Mouse (Mus musculus) heart, embryonic 14.5 days (tissue): ENCODE data around the gene Ascl1. TPM values are rescaled to one million over a fixed set of nuclear protein-coding genes. Genes with fewer than 3 reads are reported as not detected.
A peak's percentile ranks its signal among the peaks of the same experiment; 100 is the strongest.

Experiments
- ATAC-seq: fragments of 200-750 bp; cut with Nextera tagmentation; 2 replicates; pipeline ENCODE4 v1.8.0; 2017; ENCODE audit warnings: low read depth, moderate TSS enrichment; ENCODE audit not compliant: insufficient number of reproducible peaks, insufficient read depth, low FRiP score
- H3K27ac ChIP-seq, 2 experiments: fragments of 200-500 bp in 1 of 2; fragments of 300-500 bp in 1 of 2; sonication (generic) in 1 of 2; replicated peaks in 1 of 2; 2 replicates each; pipeline ENCODE4 v1.5.1; 2012 to 2014; ENCODE audit warnings: low read depth in 2 of 2, low read length in 2 of 2, control low read depth in 1 of 2, mild to moderate bottlenecking in 1 of 2, mixed read lengths in 1 of 2; ENCODE audit not compliant: control insufficient read depth in 1 of 2, insufficient read depth in 1 of 2
- H3K27me3 ChIP-seq: fragments of 300-500 bp; sonication (generic); 2 replicates; pipeline ENCODE4 v1.6.1; 2014; ENCODE audit warnings: mild to moderate bottlenecking, low read length, control low read depth; ENCODE audit not compliant: control insufficient read depth, insufficient read depth
- H3K36me3 ChIP-seq: fragments of 300-500 bp; sonication (generic); 2 replicates; pipeline ENCODE4 v1.6.1; 2014; ENCODE audit warnings: mild to moderate bottlenecking, control low read depth, low read length, mixed read lengths; ENCODE audit not compliant: control insufficient read depth, insufficient read depth
- H3K4me1 ChIP-seq, 2 experiments: fragments of 200-500 bp in 1 of 2; fragments of 300-500 bp in 1 of 2; sonication (generic) in 1 of 2; 2 replicates each; pipeline ENCODE4 v1.6.1; 2012 to 2014; ENCODE audit warnings: low read length in 2 of 2, control low read depth in 1 of 2, mixed read lengths in 1 of 2; ENCODE audit not compliant: control insufficient read depth in 2 of 2, insufficient read depth in 2 of 2
- H3K4me2 ChIP-seq: fragments of 300-500 bp; sonication (generic); 2 replicates; pipeline ENCODE4 v1.6.1; 2014; ENCODE audit warnings: mild to moderate bottlenecking, low read length
- H3K4me3 ChIP-seq, 2 experiments: fragments of 200-500 bp in 1 of 2; fragments of 300-500 bp in 1 of 2; sonication (generic) in 1 of 2; 2 replicates each; pipeline ENCODE4 v1.5.1; 2012 to 2014; ENCODE audit warnings: low read length in 2 of 2, mild to moderate bottlenecking in 2 of 2, control low read depth in 1 of 2, low read depth in 1 of 2, moderate library complexity in 1 of 2; ENCODE audit not compliant: control insufficient read depth in 1 of 2, insufficient read depth in 1 of 2
- H3K9ac ChIP-seq: fragments of 300-500 bp; sonication (generic); 2 replicates; pipeline ENCODE4 v1.6.1; 2014; ENCODE audit warnings: mild to moderate bottlenecking, low read length
- H3K9me3 ChIP-seq: fragments of 300-500 bp; sonication (generic); 2 replicates; pipeline ENCODE4 v1.6.1; 2016; ENCODE audit warnings: low read length, control low read depth; ENCODE audit not compliant: control insufficient read depth
- WGBS: fragments of 180-500 bp; shearing (Covaris S2); extraction: QIAGEN DNeasy Blood & Tissue Kit; methylation state at CpG from one replicate; pipeline ENCODE4 v1.1.7; 2014; 5-methylcytosine and 5-hydroxymethylcytosine counted together
- polyA plus RNA-seq: library from polyadenylated mRNA; unstranded; fragments of >200 nt; fragmentation: Nextera tagmentation; extraction: Ambion mirVana; gene quantifications from 2 replicates; pipeline ENCODE4 v1.2.1, GENCODE M21; 2014

The Ascl1 gene
- polyA plus RNA-seq, 1 experiment from 2014 or later, result 0.36 TPM

DNA sequence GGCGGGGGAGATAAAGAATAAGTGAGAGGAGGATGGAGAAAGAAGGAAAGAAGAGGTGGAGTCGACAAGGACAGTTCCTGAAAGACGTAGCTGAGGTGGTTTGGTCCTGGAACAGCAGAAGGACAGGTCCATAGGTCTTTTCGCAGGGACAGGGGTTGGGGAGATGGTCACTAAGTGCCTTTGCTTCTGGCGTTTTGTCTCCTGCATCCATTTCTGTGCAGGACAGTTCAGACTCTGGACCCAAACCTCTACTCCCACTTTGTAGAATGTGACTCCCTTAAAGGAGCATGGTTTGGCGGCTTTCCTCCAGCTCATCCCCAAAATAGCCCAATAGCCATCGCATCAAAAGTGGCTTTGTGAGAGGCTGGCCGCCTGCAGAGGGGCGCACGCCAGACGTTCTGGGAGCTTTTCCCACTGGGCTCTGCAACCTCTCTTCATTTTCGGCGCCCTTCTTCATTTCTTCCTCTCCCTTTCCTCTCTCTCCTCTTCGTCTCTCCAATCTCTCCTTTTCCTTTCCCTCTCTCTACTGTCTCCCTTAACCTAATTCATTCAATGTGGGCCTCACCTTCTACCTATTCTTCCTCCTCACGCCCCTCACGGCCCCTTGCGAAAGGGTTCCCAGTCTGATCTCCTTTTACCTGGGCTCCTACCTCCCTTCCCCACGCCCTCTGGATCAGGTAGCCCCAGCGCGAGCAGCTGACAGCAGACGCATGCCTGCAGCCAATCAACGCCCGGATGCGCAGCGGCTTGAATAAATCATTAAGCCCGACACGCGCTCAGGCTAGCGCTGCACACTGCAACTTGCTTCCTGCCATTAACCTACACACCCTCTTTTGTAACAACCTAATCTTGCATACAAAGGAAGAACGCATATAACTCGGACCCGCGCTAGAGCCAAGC lies 7.5 kb downstream of the Ascl1 start:
- H3K9ac ChIP-seq, result no peak overlapping the region
- peak overlapping the region; percentile 10 to 13; a peak in 2 of 4 replicates for H3K4me3 ChIP-seq
- 2% methylated on average over 33 of the region's 33 CpGs for WGBS
- no peaks in the 10 kb centered on the region for H3K36me3 ChIP-seq
- H3K27ac ChIP-seq, result no peak overlapping the region
- ATAC-seq, result no peak
- H3K4me1 ChIP-seq, result peaks cover 5 to 9% of the 10 kb centered on the region in 2 experiments; a peak in 2 of 4 replicates
- peak overlapping the region; percentile 46 for H3K4me2 ChIP-seq
- peaks cover 72% of the 10 kb centered on the region for H3K27me3 ChIP-seq
- no peaks in the 10 kb centered on the region for H3K9me3 ChIP-seq

DNA sequence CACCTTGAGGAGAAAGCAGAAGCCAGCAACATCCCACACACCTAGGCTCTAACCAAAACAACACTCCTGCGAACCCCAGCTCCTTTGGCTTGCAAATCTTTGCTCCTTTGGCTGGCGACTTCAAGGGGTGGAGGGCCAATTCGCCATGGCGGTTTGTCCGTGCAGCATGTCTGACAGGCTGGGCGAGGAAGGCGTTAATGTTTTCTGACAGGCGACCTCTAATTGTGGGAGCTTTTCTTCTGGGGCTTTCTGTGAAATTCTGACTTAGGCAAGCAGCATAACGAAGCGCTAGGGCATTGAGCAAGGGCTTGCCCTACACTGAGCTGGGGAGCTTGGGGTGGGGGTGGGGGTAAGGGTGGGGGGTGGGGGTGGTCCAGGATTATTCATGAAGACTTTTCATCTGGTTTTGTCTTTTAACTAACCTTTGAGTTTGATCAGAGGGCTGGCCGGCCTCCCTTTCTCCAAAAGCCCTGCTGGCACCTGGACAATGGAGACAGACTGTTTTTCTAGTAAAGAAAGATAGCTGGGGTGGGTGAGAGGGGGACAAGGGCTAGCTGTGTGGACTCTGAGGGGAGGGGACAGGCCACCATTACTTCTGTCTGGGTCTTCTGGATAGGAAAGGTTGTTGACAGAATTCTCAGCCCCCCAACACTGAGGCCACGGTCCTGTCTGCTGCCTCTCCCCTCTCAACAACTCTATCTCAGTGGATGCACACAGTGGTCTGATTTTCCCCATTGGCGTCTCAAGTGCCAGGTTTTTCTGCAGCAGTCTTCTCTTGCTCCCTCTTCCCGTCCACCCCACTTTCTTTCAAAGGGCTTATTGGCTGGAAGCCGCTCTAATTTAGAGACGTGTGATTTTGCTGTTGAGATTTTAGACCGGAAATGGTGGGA lies 8.4 kb downstream of the Ascl1 start:
- Histone ChIP-seq H3K27me3 (peaks cover 63% of the 10 kb centered on the region), H3K36me3 (no peaks in the 10 kb centered on the region), H3K9ac (no peak overlapping the region), H3K27ac (no peak overlapping the region), H3K4me1 (peaks cover 5 to 9% of the 10 kb centered on the region in 2 experiments; a peak in 2 of 4 replicates), H3K9me3 (no peaks in the 10 kb centered on the region), H3K4me2 (no peak overlapping the region), H3K4me3 (no peak overlapping the region)
- ATAC-seq, result no peak
- WGBS, result 5% methylated on average over 17 of the region's 17 CpGs

DNA sequence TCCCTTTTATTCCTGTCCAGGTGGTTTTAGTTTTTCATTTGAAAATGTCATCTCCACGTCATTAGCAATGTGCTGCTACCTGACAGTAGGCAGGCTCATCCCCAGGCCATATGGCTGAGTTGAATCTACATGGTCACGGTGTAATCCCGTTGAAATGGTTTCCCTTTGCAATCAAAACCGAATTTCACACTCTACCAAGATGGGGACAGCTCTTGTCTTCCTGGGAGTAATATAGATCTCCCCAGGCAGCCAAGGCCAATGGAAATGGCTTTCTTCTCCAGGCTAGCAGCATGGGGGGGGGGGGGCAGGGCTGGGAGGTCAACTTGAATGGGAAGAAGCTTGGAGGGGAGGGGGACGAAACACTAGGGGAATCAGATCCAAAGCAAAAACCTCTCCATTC lies 15.6 kb downstream of the Ascl1 start:
- H3K4me1 ChIP-seq, result no peaks in the 10 kb centered on the region
- H3K4me3 ChIP-seq, result no peak overlapping the region
- H3K36me3 ChIP-seq, result no peaks in the 10 kb centered on the region
- H3K4me2 ChIP-seq, result no peak overlapping the region
- H3K27me3 ChIP-seq, result peaks cover 4% of the 10 kb centered on the region
- no peak for ATAC-seq
- H3K9me3 ChIP-seq, result no peaks in the 10 kb centered on the region
- no peak overlapping the region for H3K9ac ChIP-seq
- H3K27ac ChIP-seq, result no peak overlapping the region
- 55% methylated on average over 5 of the region's 5 CpGs for WGBS

DNA sequence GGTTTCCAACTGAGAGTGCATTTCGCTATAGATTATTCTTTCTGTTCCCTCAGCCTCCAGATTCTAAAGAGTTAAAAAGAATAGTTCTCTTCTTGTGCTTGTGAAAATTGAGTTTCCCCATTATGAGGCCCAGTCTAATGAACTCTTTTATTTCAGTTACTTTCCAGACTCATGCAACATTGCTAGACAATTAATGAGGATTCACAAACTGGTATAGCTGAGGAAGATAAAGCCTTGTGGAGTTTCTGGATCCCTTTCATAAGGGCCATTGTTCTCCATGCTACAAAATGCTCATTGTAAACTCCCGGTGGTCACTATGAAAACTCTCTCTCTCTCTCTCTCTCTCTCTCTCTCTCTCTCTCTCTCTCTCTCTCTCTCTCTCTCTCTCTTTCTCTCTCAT lies 18.5 kb downstream of the Ascl1 start:
- H3K27ac ChIP-seq, result no peak overlapping the region
- no peak overlapping the region for H3K4me2 ChIP-seq
- no peak overlapping the region for H3K9ac ChIP-seq
- ATAC-seq, result no peak
- WGBS, result 71% methylated on average over 2 of the region's 2 CpGs
- H3K4me3 ChIP-seq, result no peak overlapping the region
- H3K27me3 ChIP-seq, result no peaks in the 10 kb centered on the region
- no peaks in the 10 kb centered on the region for H3K36me3 ChIP-seq
- no peaks in the 10 kb centered on the region for H3K9me3 ChIP-seq
- no peaks in the 10 kb centered on the region for H3K4me1 ChIP-seq

DNA sequence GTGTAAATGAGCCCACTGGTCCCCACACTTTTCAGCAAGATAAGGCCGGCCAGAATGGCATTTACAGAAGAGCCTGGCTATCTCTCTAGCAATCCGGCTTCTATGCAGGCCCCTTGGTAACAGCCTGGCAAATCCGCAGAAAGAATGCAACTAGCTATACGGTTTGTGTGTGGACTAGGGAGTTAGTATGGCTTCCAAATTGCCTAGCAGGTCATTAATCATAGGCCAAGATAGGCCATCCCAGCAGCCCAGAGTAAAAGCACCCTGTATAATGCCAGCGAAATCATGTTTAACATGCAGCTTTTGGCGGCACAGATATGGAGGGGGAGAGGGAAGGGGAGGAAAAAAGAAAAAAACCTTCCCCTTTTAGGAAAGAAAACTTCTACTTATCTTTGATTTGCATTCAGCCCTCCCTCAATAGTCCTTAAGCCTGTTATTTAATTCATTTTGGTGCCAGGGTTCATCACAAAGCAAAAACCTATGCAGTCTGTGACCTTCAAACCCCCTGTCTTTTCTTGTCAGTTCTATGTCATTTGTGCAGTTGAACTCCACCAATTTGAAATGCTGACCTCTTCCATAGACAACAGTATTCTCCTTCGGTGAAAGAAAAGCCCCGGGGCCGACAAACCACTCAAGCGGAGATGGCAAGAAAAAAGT lies 19.9 kb downstream of the Ascl1 start:
- Histone ChIP-seq H3K36me3 (no peaks in the 10 kb centered on the region), H3K27ac (no peak overlapping the region), H3K27me3 (no peaks in the 10 kb centered on the region), H3K9ac (no peak overlapping the region), H3K4me3 (no peak overlapping the region), H3K4me1 (no peaks in the 10 kb centered on the region), H3K9me3 (no peaks in the 10 kb centered on the region), H3K4me2 (no peak overlapping the region)
- no peak for ATAC-seq
- WGBS, result 64% methylated on average over 10 of the region's 10 CpGs

DNA sequence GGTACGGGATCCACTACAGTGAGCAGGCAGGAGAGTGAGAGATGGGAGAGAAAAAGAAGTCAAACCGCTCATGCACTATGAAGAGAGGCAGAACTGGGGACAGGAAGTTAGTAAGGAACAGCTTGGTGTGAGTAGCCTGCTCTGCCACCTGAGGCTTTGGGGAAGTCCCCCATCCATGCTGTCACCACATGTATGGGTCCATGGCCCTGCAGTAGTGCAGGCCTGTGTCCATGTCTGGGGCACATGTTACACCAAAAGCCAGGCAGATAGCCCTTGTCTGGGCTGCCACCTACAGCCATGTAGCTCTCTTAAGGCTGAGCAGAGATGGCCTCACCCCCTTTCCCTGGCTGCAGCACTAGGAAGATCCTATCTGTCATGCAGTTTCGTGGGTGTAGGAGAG lies 42.7 kb downstream of the Ascl1 start:
- Histone ChIP-seq H3K4me2 (no peak overlapping the region), H3K36me3 (no peaks in the 10 kb centered on the region), H3K4me3 (no peak overlapping the region), H3K9me3 (no peaks in the 10 kb centered on the region), H3K9ac (no peak overlapping the region), H3K27me3 (no peaks in the 10 kb centered on the region), H3K27ac (no peak overlapping the region), H3K4me1 (no peaks in the 10 kb centered on the region)
- ATAC-seq, result no peak
- WGBS, result 71% methylated on average over 3 of the region's 3 CpGs

DNA sequence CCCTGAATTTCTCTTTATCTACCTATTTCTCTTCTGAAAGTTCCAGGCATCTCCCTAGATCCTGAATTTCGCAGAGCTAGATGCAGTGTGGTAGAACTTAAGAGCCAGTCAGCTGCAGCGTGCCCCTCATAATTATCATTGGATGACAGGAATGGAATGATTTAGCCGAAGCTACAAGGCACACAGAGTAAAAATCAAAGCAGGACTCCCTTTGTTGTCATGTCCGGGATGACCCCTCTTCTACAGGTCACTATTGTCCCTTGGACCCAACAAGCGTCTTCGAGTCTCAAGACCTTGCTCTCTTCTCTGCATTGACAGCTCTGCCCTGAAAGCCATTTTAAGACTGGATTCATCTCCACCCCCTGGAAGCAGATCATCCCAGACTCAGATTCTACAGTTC lies 44.1 kb downstream of the Ascl1 start:
- H3K27ac ChIP-seq, result no peak overlapping the region
- H3K9ac ChIP-seq, result no peak overlapping the region
- H3K9me3 ChIP-seq, result no peaks in the 10 kb centered on the region
- no peaks in the 10 kb centered on the region for H3K27me3 ChIP-seq
- WGBS, result 69% methylated on average over 6 of the region's 6 CpGs
- H3K4me3 ChIP-seq, result no peak overlapping the region
- ATAC-seq, result no peak
- H3K4me2 ChIP-seq, result no peak overlapping the region
- H3K4me1 ChIP-seq, result no peaks in the 10 kb centered on the region
- H3K36me3 ChIP-seq, result no peaks in the 10 kb centered on the region
